Mouse (Mus musculus): ENCODE data around the gene Abhd11. TPM values are rescaled to one million over a fixed set of nuclear protein-coding genes. Genes with fewer than 3 reads are reported as not detected.

The Abhd11 gene
- polyA plus RNA-seq, 1 experiment, result 12.2 TPM

- H3K4me3 ChIP-seq (ENCODE audit: insufficient read depth, low read length), result no peak within 1 kb of the TSS
- H3K27ac ChIP-seq (ENCODE audit: insufficient read depth, low read depth, low read length), result no peak within 1 kb of the TSS
- TF ChIP-seq CTCF (IDR thresholded peaks at IDR 0.05; ENCODE audit: low read depth, low read length) (no peak), POLR2A (IDR thresholded peaks at IDR 0.05; ENCODE audit: borderline replicate concordance, low read depth, low read length) (no peak)
- peaks cover 5% of the 10 kb centered on the region for H3K4me1 ChIP-seq (ENCODE audit: control insufficient read depth, insufficient read depth, low read length)
Observed at GRCm38 (mm10) chr5:134985633-134986297, 23.2 kb upstream of the Abhd11 start, which contains the start of gene Cldn3. TSS of gene Cldn3 (plus strand) at chr5:134986214.

GRCm38 (mm10) chr5:134986298-134987268, 22.4 kb upstream of the Abhd11 start:
- Histone ChIP-seq H3K4me3 (ENCODE audit: insufficient read depth, low read length) (no peak overlapping the region), H3K27ac (ENCODE audit: insufficient read depth, low read depth, low read length) (no peak overlapping the region), H3K4me1 (ENCODE audit: control insufficient read depth, insufficient read depth, low read length) (peaks cover 5% of the 10 kb centered on the region)
- TF ChIP-seq CTCF (IDR thresholded peaks at IDR 0.05; ENCODE audit: low read depth, low read length) (no peak), POLR2A (IDR thresholded peaks at IDR 0.05; ENCODE audit: borderline replicate concordance, low read depth, low read length) (no peak)

- Histone ChIP-seq H3K27ac (ENCODE audit: insufficient read depth, low read depth, low read length) (no peak overlapping the region), H3K4me3 (ENCODE audit: insufficient read depth, low read length) (no peak overlapping the region), H3K4me1 (ENCODE audit: control insufficient read depth, insufficient read depth, low read length) (peaks cover 5% of the 10 kb centered on the region)
- TF ChIP-seq CTCF (IDR thresholded peaks at IDR 0.05; ENCODE audit: low read depth, low read length) (no peak), POLR2A (IDR thresholded peaks at IDR 0.05; ENCODE audit: borderline replicate concordance, low read depth, low read length) (no peak)
Observed at GRCm38 (mm10) chr5:134989166-134989565, 19.8 kb upstream of the Abhd11 start.

- no peak overlapping the region for H3K4me3 ChIP-seq (ENCODE audit: insufficient read depth, low read length)
- TF ChIP-seq POLR2A (IDR thresholded peaks at IDR 0.05; ENCODE audit: borderline replicate concordance, low read depth, low read length) (no peak), CTCF (IDR thresholded peaks at IDR 0.05; ENCODE audit: low read depth, low read length) (no peak)
- no peak overlapping the region for H3K27ac ChIP-seq (ENCODE audit: insufficient read depth, low read depth, low read length)
- H3K4me1 ChIP-seq (ENCODE audit: control insufficient read depth, insufficient read depth, low read length), result peaks cover 5% of the 10 kb centered on the region
Observed at GRCm38 (mm10) chr5:134989741-134990140, 19.2 kb upstream of the Abhd11 start.

GRCm38 (mm10) chr5:134992566-134992965, 16.4 kb upstream of the Abhd11 start:
- TF ChIP-seq POLR2A (IDR thresholded peaks at IDR 0.05; ENCODE audit: borderline replicate concordance, low read depth, low read length) (no peak), CTCF (IDR thresholded peaks at IDR 0.05; ENCODE audit: low read depth, low read length) (no peak)
- no peak overlapping the region for H3K27ac ChIP-seq (ENCODE audit: insufficient read depth, low read depth, low read length)
- H3K4me1 ChIP-seq (ENCODE audit: control insufficient read depth, insufficient read depth, low read length), result peaks cover 5% of the 10 kb centered on the region
- H3K4me3 ChIP-seq (ENCODE audit: insufficient read depth, low read length), result no peak overlapping the region

- no peak overlapping the region for H3K4me3 ChIP-seq (ENCODE audit: insufficient read depth, low read length)
- H3K4me1 ChIP-seq (ENCODE audit: control insufficient read depth, insufficient read depth, low read length), result 0 out of 2 replicates have a peak, but pooled peaks cover 2% of the 10 kb centered on the region
- H3K27ac ChIP-seq (ENCODE audit: insufficient read depth, low read depth, low read length), result no peak overlapping the region
- TF ChIP-seq POLR2A (IDR thresholded peaks at IDR 0.05; ENCODE audit: borderline replicate concordance, low read depth, low read length), result no peak
- no peak for TF ChIP-seq CTCF (IDR thresholded peaks at IDR 0.05; ENCODE audit: low read depth, low read length)
Observed at GRCm38 (mm10) chr5:134998359-134998758, 10.6 kb upstream of the Abhd11 start.

GRCm38 (mm10) chr5:134999797-135000196, 9.2 kb upstream of the Abhd11 start:
- TF ChIP-seq POLR2A (IDR thresholded peaks at IDR 0.05; ENCODE audit: borderline replicate concordance, low read depth, low read length) (no peak), CTCF (IDR thresholded peaks at IDR 0.05; ENCODE audit: low read depth, low read length) (no peak)
- Histone ChIP-seq H3K27ac (ENCODE audit: insufficient read depth, low read depth, low read length) (no peak overlapping the region), H3K4me3 (ENCODE audit: insufficient read depth, low read length) (no peak overlapping the region), H3K4me1 (ENCODE audit: control insufficient read depth, insufficient read depth, low read length) (0 out of 2 replicates have a peak, but pooled peaks cover 2% of the 10 kb centered on the region)

GRCm38 (mm10) chr5:135000751-135001150, 8.2 kb upstream of the Abhd11 start:
- H3K27ac ChIP-seq (ENCODE audit: insufficient read depth, low read depth, low read length), result no peak overlapping the region
- TF ChIP-seq CTCF (IDR thresholded peaks at IDR 0.05; ENCODE audit: low read depth, low read length) (no peak), POLR2A (IDR thresholded peaks at IDR 0.05; ENCODE audit: borderline replicate concordance, low read depth, low read length) (no peak)
- H3K4me3 ChIP-seq (ENCODE audit: insufficient read depth, low read length), result no peak overlapping the region
- 0 out of 2 replicates have a peak, but pooled peaks cover 2% of the 10 kb centered on the region for H3K4me1 ChIP-seq (ENCODE audit: control insufficient read depth, insufficient read depth, low read length)

GRCm38 (mm10) chr5:135001309-135001708, 7.6 kb upstream of the Abhd11 start:
- H3K27ac ChIP-seq (ENCODE audit: insufficient read depth, low read depth, low read length), result no peak overlapping the region
- H3K4me3 ChIP-seq (ENCODE audit: insufficient read depth, low read length), result no peak overlapping the region
- H3K4me1 ChIP-seq (ENCODE audit: control insufficient read depth, insufficient read depth, low read length), result 0 out of 2 replicates have a peak, but pooled peaks cover 2% of the 10 kb centered on the region
- no peak for TF ChIP-seq CTCF (IDR thresholded peaks at IDR 0.05; ENCODE audit: low read depth, low read length)
- TF ChIP-seq POLR2A (IDR thresholded peaks at IDR 0.05; ENCODE audit: borderline replicate concordance, low read depth, low read length), result no peak
